Mouse (Mus musculus): ENCODE measurements around the gene Gm49450.
A peak's percentile ranks its signal among the peaks of the same experiment; 100 is the strongest.
"Not testable (repeated sequence)": the region's sequence is repeated elsewhere in the genome, so short reads cannot be mapped to it uniquely, and the experiment has no call there.

Gene Gm49450

GRCm38 (mm10) chr15:98923031-98923537 is 30.3 kb downstream of the Gm49450 start:
- DNase-seq = no peak

- no peak for DNase-seq
Observed at GRCm38 (mm10) chr15:98922581-98922980, 30.8 kb downstream of the Gm49450 start.

GRCm38 (mm10) chr15:98921510-98921909 is 31.8 kb downstream of the Gm49450 start:
- DNase-seq = no peak

GRCm38 (mm10) chr15:98918499-98918895 is 34.9 kb downstream of the Gm49450 start:
- not testable (repeated sequence) for DNase-seq

GRCm38 (mm10) chr15:98917538-98918498 is 35.5 kb downstream of the Gm49450 start, which contains the start of gene Lmbr1l:
Gene Lmbr1l, minus strand, starts transcription at chr15:98918231.
- DNase-seq = peak; percentile 99

- no peak for DNase-seq
Observed at GRCm38 (mm10) chr15:98917091-98917490, 36.3 kb downstream of the Gm49450 start.

- DNase-seq = no peak
Observed at GRCm38 (mm10) chr15:98916016-98916415, 37.3 kb downstream of the Gm49450 start.

- no peak for DNase-seq
Observed at GRCm38 (mm10) chr15:98914903-98915302, 38.4 kb downstream of the Gm49450 start.

- no peak for DNase-seq
Observed at GRCm38 (mm10) chr15:98904692-98905091, 48.7 kb downstream of the Gm49450 start.

GRCm38 (mm10) chr15:98902600-98902999 is 50.8 kb downstream of the Gm49450 start:
- DNase-seq = no peak

- DNase-seq = no peak
Observed at GRCm38 (mm10) chr15:98901530-98901929, 51.8 kb downstream of the Gm49450 start.

GRCm38 (mm10) chr15:98897928-98898800 is 55.2 kb downstream of the Gm49450 start, which contains the start of gene Dhh:
Gene Dhh, minus strand, starts transcription at chr15:98898540.
- no peak for DNase-seq

- no peak for DNase-seq
Observed at GRCm38 (mm10) chr15:98897495-98897894, 55.9 kb downstream of the Gm49450 start.

GRCm38 (mm10) chr15:98895635-98896589 is 57.4 kb downstream of the Gm49450 start:
- DNase-seq = no peak

- no peak for DNase-seq
Observed at GRCm38 (mm10) chr15:98894746-98895634, 58.4 kb downstream of the Gm49450 start.

- no peak for DNase-seq
Observed at GRCm38 (mm10) chr15:98893940-98894745, 59.2 kb downstream of the Gm49450 start, which contains the start of gene Rhebl1. Gene Rhebl1, minus strand, starts transcription at chr15:98894540.

- DNase-seq = no peak
Observed at GRCm38 (mm10) chr15:98893036-98893435, 60.3 kb downstream of the Gm49450 start.

- DNase-seq = peak; percentile 81
Observed at GRCm38 (mm10) chr15:98891907-98892606, 61.3 kb downstream of the Gm49450 start.

GRCm38 (mm10) chr15:98891198-98891742 is 62.1 kb downstream of the Gm49450 start:
- no peak for DNase-seq

All from layer of hippocampus, adult 9-11 months (tissue).